Mouse (Mus musculus) monocyte, adult 2 months (primary cell): ENCODE measurements around the gene Rhd.
"Not testable (repeated sequence)": the region's sequence is repeated elsewhere in the genome, so short reads cannot be mapped to it uniquely, and the experiment has no call there.

Experiments
- DNase-seq, 2 experiments: peaks; one replicate each; pipeline ENCODE4 v3.0.0; 2022; ENCODE audit warnings: low spot score in 2 of 2, low read depth in 1 of 2

Gene Rhd

DNA sequence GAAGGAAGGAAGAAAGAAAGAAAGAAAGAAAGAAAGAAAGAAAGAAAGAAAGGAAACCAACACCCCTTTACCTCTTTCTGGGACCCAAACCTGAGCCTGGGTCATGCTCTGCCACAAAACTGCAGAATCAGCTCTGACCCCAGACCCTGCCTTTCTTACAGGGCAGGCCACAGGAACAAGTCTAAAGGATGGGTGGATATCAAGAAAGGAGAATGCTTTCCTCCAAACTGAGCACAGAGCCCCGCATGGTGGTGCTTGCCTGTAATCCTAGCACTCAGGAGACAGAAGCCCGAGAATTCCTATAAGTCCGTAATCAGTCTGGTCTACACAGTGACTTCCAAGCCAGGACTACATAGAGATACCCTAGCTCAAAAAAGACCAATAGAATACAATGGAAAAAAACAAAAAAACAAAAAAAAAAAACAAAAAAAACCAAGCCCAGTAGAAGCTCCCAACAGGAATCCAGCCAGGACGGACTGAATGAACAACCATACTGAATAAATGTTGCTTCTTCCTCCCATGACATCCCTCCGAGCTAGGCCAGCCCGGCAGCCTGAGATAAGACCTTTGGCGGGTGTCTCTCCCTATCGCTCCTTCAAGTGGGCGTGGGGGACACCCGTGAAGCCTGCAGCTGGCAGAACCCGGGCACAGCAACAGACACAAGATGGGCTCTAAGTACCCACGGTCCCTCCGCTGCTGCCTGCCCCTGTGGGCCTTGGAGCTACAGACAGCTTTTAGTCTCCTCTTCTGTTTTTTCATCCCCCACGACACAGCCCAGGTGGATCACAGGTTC lies at the start of gene Rhd:
Gene Rhd (plus strand): TSS at position 600 of the 793 bp plus-strand sequence.
- DNase-seq = no peak

DNA sequence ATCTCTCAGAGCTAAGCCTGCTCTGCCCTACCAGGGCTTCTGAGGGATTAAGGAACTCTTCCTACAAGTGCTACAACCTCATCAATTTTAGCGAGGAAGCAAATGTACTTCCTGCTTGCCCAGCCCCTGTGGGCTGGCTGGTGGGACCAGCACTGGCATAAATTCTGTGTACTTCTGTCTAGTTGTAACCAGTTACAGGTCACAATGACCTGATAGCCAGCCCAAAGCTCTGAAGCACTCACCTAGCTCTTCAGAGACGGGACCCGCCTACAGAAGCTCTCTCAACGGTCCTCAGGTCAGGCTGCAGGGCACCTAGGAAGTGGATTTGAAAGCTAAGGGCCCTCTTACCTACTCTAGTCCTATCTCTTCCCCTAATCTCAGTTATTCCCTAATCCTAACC lies 46.6 kb upstream of the Rhd start:
- DNase-seq = no peak

DNA sequence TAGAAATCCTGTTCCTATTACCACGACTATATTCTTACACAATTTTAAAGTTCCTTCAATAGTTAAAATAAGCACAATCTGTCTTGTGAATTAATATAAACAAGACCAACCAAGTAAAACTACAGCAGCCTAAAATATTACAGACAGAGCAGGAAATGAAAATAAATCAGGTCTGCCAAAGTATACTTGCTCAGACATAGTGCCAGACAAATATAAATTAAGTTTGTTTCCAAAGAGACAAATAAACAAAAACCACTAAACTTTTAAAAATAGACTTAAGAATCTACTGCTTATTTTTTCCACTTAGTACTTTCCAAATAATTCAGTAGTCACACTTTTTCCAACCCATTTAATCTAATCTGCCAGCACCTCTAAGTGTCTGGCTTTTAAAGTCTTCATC lies 43.3 kb upstream of the Rhd start:
- DNase-seq = no peak

DNA sequence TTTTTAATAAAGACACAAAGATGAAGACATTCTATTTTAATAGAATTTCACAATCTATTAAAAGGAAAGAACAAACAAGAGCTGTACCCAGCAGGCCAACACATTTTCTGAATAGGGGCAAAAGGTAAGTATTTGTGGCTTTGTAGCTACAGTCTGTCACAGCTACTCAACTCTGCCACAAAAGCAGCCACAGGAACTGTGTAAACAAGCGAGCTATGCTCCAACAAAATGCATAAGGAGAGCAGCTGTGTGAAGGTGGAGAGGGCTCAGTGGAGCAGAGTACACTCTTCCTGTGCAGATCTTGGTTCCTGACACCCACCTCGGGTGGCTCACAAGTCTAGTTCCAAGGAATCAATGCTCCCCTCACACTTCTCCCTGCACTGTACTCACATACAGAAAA lies 40.8 kb upstream of the Rhd start:
- no peak for DNase-seq

DNA sequence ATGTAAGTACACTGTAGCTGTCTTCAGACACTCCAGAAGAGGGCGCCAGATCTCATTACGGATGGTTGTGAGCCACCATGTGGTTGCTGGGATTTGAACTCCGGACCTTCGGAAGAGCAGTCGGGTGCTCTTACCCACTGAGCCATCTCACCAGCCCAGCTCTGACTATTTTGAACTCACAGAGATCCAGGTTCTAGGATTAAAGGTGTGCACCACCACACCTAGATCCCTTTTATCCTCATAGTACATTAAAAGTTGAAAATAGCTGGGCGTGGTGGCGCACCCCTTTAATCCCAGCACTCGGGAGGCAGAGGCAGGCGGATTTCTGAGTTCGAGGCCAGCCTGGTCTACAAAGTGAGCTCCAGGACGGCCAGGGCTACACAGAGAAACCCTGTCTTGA lies 38.5 kb upstream of the Rhd start:
- not testable (repeated sequence) for DNase-seq

DNA sequence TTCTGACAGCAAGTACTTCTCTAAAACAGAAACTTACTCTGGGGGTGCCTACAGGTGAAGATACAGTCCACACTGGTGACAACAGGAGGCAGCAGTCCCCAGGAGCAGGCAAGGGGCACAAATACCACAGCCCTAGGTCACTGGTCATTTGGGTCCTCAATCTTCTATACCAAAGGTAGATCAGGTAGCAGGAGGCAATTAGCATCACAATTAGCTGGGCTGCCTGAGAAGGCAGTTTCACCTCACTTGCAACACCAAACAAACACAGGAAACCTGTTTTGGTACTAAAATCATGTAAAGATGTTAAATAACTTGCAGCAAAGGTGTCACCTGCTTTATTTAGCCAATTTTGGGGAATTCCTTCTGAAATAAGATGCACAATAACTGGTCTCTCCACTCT lies 38.0 kb upstream of the Rhd start:
- DNase-seq = no peak

DNA sequence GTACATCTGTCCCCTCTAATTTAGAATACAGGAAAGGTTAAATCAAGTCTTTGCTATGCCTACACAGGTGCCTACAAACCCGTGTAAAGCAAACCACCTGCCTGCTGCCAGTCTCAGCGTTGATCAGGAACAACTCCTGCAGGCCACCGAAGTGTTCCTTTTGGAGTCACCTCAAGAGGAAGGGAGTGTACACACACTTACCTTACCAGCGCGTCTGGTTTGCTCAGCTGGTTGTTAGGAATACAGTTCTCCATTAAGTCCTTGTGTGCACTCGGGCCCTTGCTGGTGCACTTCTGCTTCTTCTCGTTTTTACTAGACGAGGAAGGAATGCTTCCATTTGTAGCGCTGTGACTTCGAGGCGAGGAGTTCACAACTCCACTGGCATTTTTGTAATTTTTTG lies 36.5 kb upstream of the Rhd start:
- DNase-seq = no peak

DNA sequence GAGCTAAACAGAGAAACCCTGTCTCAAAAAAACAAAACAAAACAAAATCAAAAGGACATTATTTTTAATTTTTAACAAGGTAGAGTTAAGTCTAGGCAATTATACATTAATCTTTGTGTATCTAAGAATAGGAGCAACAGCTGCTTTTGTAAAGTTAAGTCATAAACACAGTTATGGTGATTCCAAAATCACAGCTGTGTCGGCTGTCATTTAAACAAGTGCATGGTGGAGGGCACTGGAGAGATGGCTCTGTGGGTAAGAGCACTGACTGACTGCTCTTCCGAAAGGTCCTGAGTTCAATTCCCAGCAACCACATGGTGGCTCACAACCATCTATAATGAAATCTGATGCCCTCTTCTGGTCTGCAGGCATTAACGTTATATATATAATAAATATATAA lies 32.4 kb upstream of the Rhd start:
- DNase-seq = no peak

DNA sequence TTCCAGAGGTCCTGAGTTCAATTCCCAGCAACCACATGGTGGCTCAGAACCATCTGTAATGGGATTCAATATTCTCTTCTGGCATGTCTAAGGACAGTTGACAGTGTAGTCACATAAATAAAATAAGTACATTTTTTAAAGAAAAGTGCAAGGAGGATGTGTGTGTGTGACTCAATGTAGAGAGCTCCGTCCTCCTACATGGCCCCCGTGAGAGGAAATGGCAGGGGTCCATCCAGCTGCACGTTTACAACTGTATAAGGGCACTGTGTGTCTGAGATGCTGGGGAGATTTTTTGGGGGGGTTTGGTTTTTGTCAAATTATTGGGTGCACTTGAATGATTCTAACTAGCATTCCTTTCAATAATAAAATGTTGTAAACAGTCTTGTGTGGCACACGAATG lies 28.9 kb upstream of the Rhd start:
- DNase-seq = no peak

DNA sequence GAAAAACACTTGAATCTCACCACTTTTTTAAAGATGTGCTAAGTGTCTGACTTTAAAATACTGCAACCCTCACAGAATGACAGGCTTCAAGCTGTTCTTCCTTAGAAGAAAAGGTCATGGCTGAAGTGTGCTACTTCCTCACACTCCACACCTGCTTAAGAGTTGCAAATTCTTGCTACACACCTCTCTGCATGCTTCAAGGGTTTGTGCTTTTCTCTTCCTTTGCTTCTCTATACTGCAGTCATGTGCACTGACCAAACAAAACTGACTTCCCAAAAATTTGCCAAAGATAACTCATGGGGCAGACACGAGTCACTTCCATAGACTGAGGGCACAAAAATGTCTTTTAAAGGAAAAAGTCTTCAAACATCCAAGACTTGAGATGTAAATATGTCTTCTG lies 26.1 kb upstream of the Rhd start:
- DNase-seq = no peak

DNA sequence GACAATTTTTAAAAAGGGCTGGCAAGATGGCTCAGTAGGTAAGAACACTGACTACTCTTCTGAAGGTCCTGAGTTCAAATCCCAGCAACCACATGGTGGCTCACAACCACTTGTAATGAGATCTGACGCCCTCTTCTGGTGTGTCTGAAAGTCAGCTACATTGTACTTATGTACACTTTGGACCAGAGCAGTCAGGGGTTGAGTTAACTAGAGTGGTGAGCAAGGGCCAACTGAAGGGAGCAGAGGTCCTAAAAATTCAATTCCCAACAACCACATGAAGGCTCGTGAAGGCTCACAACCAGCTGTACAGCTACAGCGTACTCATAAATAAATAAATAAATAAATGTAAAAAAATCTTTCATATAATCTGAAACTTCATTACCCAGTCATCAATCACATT lies 25.6 kb upstream of the Rhd start:
- DNase-seq = not testable (repeated sequence)

DNA sequence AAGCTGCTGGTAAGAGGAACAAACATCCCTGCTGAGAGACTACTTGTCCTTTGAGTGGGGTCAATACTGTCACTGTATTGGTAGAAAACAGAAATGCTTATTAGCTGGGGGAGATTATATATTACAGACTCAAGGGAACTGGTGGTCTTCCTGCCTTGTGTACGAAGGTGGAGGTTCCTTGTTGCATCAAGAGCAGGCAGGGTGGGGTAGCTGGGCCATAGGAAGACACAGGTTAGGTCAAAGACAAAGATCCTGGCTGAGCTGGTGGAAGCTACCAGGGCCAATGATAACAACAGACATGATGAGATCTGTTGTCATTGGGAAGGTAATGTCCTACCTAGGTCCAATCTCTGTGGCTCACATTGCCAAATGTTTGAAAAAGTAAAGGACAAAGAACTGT lies 24.1 kb upstream of the Rhd start:
- DNase-seq = no peak

DNA sequence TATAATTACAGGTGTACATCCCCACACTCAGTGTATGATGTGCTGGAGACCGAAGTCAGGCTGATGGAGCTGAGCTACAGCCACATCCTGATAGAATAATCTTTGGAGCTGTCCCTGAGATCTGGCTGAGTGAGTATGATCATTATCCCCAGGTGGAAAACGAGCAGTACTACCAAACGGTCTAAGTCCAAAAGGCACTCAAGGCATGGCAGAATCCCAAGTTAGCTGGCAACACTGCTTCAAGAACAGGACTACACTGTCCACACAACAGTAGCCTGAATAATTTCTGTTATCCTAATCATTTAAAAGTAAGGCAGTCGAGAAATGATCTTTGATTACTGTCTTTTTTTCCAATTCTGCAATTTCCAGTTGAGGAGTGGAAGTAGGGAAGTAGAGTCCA lies 20.8 kb upstream of the Rhd start:
- DNase-seq = no peak

DNA sequence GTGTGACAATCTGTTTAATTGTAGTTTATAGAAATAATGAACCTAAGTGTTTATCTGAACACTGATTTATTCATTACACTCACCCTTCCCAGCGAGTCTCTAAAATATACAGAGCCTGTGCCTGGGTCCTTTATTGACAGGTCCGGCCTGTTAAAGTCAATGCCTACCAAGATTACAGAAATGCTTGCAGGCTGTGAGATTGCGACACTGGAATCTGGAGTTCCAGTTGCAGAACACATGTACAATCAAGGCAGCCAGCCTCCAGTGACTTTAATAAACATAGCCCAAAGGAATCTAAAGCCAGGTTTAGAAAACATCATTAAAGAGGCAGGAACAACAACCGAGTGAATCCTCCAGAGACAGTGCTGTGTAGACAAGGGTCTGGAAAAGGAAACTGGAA lies 16.7 kb upstream of the Rhd start:
- no peak for DNase-seq

DNA sequence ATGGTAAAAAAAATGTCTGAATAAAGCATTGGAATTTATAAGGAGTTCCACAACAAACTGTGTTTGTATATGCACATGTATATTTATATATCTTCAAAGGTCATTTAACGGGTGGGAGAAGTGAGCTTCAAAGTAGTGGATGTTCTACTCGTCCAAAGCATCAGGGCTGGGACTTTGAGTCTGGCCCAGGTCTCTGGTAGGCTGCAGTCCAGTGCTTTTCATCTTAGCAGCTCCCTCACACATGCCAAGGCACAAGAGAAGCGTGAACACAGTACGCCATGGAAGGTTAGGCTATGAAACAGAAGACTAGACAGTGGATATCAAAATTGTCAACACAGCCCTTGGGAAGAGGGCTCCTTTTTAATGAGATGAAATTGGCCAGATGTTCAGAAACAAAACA lies 13.8 kb upstream of the Rhd start:
- no peak for DNase-seq

DNA sequence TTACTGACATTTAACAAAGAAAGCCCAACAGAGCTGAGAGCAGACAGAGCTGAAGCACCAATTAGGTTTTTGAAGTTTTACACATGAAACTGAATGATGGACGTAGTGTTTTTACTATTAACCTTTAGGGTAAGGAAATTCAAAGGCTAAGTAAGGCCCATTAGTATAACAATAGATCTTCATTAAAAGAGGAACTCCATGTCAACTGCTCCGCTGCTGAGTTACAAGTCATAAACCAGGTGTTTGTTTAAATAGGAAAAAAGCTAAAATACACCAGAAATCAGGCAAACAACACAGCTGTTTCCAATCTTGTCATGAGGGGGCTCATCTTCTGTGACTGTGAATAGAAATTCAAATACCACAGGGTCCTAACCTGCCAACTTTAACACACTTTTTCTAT lies 13.1 kb upstream of the Rhd start:
- DNase-seq = no peak

DNA sequence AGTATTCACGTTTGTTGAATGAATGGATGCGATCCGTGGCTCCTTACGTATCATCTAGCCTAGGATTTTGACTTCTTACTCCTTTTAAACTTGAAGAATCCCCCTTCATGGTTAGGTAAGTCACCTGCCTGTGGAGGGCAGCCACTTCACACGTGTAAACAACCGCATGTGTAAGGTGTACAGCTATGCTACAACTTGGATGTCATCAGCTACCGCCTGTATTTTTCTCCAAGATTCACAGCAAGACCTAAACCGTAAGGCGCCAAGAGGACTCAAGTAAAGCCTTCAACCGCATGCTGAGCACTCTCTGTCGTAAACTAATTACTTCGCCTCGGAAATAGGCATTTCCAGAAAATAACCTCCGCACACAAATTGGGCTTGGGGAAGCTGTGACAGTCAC lies 12.5 kb upstream of the Rhd start:
- no peak for DNase-seq

DNA sequence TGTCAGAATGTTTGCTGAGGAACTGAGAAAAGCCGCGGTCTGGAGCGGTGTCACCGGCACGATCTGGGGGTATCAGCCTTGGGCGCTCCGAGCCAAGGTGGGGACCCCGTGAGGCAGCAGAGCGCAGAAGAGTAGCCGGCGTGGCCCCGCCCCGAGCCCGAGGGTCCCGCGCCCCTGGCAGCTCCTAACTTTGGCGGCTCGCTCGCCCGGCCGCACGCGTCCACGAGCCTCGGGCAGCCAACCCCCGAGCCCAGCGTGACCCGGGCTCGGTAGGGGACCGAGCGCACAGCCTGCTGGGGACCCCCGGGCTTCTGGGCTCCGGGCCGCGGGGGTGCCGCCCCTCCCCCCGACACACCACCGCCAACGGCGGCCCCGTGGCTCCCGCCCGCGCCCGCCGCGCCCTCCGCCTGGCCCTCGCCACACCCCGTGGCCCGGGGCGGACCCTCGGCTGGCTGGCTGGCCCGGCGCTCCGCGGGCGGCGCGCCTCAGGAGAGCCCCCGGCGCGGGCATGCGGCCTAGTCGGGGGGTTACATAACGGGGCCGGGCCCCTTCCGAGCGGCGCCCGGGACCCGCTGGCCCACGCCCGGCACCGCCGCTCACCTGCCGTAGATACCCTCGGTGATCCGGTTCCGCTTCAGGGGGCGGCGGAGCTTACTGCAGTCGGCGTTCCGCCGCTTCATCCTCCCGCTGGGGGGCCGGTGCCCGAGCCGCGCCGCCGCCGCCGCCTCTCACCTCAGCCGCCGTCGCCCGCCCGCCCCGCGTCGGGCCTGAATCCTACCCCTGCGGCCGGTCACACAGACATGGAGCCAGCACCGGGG lies 11.7 kb upstream of the Rhd start:
- peak in 1 of 2 experiments; percentile 6 for DNase-seq

DNA sequence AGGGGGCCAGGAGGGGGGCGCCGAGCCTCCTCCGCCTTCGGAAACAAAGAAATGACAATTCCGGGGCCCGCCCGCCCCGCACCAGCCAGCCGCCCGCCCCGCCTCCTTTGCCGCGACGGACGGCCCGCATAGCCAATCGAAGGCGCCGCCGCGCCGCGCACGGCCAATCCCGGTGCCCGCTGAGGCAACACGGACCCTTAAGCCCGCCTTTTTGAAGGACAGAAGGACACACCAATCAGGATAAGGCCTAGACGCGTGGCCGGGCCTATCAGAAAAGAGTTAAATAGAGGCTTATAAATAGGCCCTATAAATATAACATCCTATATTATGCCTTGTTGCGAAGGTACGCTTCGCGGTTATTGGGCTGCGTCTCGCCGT lies 11.1 kb upstream of the Rhd start, which contains the start of gene Maco1:
Gene Maco1 (minus strand): TSS at position 87 of the 378 bp plus-strand sequence.
- peak; percentile 96 to 97 for DNase-seq

DNA sequence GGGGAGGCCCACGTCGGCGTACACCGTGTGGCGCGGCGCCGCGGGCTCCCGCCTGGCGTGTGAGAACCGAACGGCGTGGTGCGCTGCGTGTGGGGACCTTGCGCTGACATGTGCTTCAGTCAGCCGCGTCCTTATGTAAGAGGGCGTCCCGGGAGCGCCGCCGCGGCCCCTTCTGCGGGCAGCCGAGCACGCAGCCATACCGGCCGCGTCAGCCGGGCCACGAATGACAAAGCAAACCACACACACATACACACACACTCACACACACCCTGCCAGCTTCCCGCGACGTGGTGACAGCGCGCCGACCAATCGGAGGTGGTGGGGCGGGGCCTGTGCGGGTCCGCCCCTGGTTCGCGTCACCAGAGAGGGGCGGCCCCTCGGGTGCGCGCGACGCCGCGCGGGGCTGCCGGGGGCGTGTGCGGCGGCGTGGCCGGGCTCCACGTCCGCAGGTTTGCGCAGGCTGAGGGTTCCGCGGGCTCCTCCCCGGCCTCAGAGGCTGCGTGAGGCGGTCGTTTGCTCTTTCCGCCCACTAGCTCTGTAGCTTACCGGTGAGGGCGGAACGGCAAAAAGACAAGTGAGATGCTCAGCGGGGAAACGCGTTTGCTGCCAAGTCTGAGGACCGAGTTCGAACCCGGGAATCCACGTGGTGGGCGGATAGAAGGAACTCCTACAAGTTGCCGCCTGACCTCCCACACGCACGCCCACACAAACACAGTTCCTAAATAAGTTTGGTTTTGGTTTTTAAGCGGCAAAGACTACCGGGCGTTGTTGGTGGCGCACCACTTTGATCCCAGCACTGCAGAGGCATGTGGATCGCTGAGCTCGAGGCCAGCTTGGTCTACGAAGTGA lies 10.5 kb upstream of the Rhd start:
- DNase-seq = peak; percentile 80 to 92

DNA sequence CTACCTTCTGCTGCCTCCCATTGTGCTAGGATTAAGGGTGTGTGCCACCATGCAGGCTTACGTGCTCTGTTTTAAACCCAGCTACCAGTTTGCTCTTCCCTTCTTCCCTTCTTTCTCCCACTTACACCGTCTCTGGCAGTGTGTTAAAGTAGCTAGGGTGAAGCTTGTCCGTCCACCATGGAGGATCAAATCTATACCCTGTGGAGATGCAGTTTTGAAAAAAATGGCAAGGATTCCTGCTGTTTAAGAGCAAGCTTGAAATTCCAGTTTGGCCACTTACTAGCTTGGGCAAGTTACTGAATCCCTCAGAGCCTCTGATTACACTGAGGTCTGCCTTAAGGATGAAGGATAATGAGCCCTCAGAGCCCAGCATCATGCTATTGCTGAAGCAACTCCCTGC lies 9.0 kb upstream of the Rhd start:
- DNase-seq = no peak

DNA sequence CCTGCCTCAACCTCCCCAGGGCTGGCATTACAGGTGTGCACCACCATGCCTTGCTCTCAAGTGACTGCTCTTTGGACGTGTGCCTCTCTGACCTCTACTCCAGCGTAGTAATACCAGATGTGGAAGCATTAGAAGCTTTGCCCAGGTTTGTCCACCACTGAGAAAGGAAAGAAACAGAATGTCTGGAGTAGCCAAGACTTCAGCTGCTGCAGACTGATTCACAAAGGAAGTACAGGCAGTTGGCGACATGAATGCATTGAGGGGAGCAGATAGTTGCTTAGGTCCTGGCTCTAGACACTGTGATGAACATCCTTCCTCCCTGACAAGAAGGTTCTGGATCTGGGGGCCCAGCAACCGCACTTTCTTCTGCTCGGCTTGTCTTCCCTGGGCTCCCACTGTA lies 8.3 kb upstream of the Rhd start:
- DNase-seq = no peak
